Mouse (Mus musculus): ENCODE measurements around the gene Lrrc45.

- TF ChIP-seq CTCF (IDR thresholded peaks at IDR 0.05; ENCODE audit: control insufficient read depth, insufficient read depth, insufficient read length) (peak; percentile 39), CEBPB (IDR thresholded peaks at IDR 0.05; ENCODE audit: low read depth) (no peak), USF1 (IDR thresholded peaks at IDR 0.05; ENCODE audit: low read depth) (no peak), MYOG (IDR thresholded peaks at IDR 0.05; ENCODE audit: control insufficient read depth, extremely low read depth, insufficient read length) (no peak)
These were observed 9.8 kb upstream of the Lrrc45 start for GRCm38 (mm10) chr11:120703696-120704454.

Measured in C2C12 (cell line).